Mouse (Mus musculus) liver, embryonic 14.5 days (tissue): ENCODE measurements around the gene Oxa1l. TPM values are rescaled to one million over a fixed set of nuclear protein-coding genes. Genes with fewer than 3 reads are reported as not detected.
A peak's percentile ranks its signal among the peaks of the same experiment; 100 is the strongest.

Experiments
- ATAC-seq: fragments of 200-750 bp; cut with Nextera tagmentation; 2 replicates; pipeline ENCODE4 v1.8.0; 2017; ENCODE audit warnings: moderate number of reproducible peaks, mild to moderate bottlenecking, moderate library complexity; ENCODE audit not compliant: insufficient read depth
- DNase-seq, 3 experiments: peaks; one replicate each; pipeline ENCODE4 v3.0.0-alpha.2; 2012 to 2013; ENCODE audit warnings: low read depth in 3 of 3, low spot score in 3 of 3
- H3K27ac ChIP-seq: fragments of 300-500 bp; sonication (generic); 2 replicates; pipeline ENCODE4 v1.5.1; 2014; ENCODE audit warnings: moderate library complexity, mild to moderate bottlenecking, control low read depth, inconsistent platforms
- H3K27me3 ChIP-seq: fragments of 300-500 bp; sonication (generic); 2 replicates; pipeline ENCODE4 v1.6.1; 2014; ENCODE audit warnings: mild to moderate bottlenecking, low read length, moderate library complexity; ENCODE audit not compliant: control insufficient read depth, insufficient read depth
- H3K36me3 ChIP-seq: fragments of 300-500 bp; sonication (generic); replicated peaks from 2 replicates; pipeline ENCODE4 v1.6.1; 2014; ENCODE audit warnings: low read depth; ENCODE audit not compliant: control insufficient read depth, insufficient read depth
- H3K4me1 ChIP-seq, 2 experiments: fragments of 200-500 bp in 1 of 2; fragments of 300-500 bp in 1 of 2; sonication (generic) in 1 of 2; replicated peaks; 2 replicates each; pipeline ENCODE4 v1.6.1; 2012 to 2014; ENCODE audit warnings: antibody characterized with exemption in 1 of 2, inconsistent platforms in 1 of 2, low read length in 1 of 2; ENCODE audit not compliant: control insufficient read depth in 2 of 2, insufficient read depth in 2 of 2
- H3K4me2 ChIP-seq: fragments of 300-500 bp; sonication (generic); 2 replicates; pipeline ENCODE4 v1.6.1; 2014; ENCODE audit warnings: low read depth, mild to moderate bottlenecking, control low read depth, moderate library complexity
- H3K4me3 ChIP-seq, 2 experiments: fragments of 200-500 bp in 1 of 2; fragments of 300-500 bp in 1 of 2; sonication (generic) in 1 of 2; 2 replicates each; pipeline ENCODE4 v1.5.1; 2012 to 2014; ENCODE audit warnings: low read depth in 2 of 2, low read length in 2 of 2, mild to moderate bottlenecking in 2 of 2, control low read depth in 1 of 2, inconsistent platforms in 1 of 2, moderate library complexity in 1 of 2; ENCODE audit not compliant: insufficient read depth in 1 of 2
- H3K9ac ChIP-seq: fragments of 300-500 bp; sonication (generic); replicated peaks from 2 replicates; pipeline ENCODE4 v1.6.1; 2014; ENCODE audit warnings: mild to moderate bottlenecking, control low read depth, moderate library complexity
- H3K9me3 ChIP-seq: fragments of 300-500 bp; sonication (generic); 2 replicates; pipeline ENCODE4 v1.6.1; 2016; ENCODE audit warnings: low read length, mixed read lengths; ENCODE audit not compliant: control insufficient read depth
- CTCF ChIP-seq: IDR thresholded peaks from 2 replicates; pipeline ENCODE4 v1.5.1; 2016; ENCODE audit warnings: antibody characterized with exemption, low read depth, control low read depth
- EP300 ChIP-seq: IDR thresholded peaks from 2 replicates; pipeline ENCODE4 v1.6.1; 2016; ENCODE audit warnings: antibody characterized with exemption, low read depth
- WGBS: fragments of 180-500 bp; shearing (Covaris S2); extraction: QIAGEN DNeasy Blood & Tissue Kit; methylation state at CpG from one replicate; pipeline ENCODE4 v1.1.7; 2014; ENCODE audit not compliant: insufficient replicate concordance; 5-methylcytosine and 5-hydroxymethylcytosine counted together
- polyA plus RNA-seq, 2 experiments: library from polyadenylated mRNA; depleted of rRNA in 1 of 2; stranded (reverse) in 1 of 2; unstranded in 1 of 2; fragments of >200 nt; fragmentation: Nextera tagmentation in 1 of 2; extraction: Ambion mirVana in 1 of 2; gene quantifications; 2 replicates each; pipeline versions ENCODE4 v1.2.1 to v1.2.3; 2012 to 2014

Gene Oxa1l
- polyA plus RNA-seq, 2 experiments: 17.4 to 27.9 TPM

DNA sequence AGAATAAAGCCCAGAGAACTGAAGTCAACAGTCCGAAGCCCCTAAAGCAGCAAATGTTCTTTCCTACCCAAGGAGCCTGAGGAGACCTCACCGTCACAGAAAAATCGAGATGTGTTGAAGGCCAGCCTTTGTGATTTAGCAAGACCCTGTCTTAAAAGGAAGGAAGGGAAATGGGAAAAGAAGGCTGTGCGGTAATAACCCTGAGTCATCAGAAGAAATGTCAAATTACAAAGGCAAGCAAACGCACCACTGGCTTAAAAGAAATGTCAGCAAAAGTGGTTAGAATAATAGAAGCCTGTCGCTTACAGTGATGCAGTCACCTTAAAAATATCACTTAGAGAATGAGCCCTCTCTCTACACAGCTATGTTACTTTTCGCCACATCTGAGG, 37.9 kb downstream of the Oxa1l start:
- H3K27ac ChIP-seq: no peak overlapping the region
- no peaks in the 10 kb centered on the region for H3K27me3 ChIP-seq
- H3K9me3 ChIP-seq: no peaks in the 10 kb centered on the region
- H3K4me3 ChIP-seq: no peak overlapping the region
- ATAC-seq: no peak
- TF ChIP-seq CTCF: no peak
- no peak for TF ChIP-seq EP300
- 51% methylated on average over 7 of the region's 7 CpGs for WGBS
- no peaks in the 10 kb centered on the region for H3K36me3 ChIP-seq
- no peak overlapping the region for H3K9ac ChIP-seq
- no peak overlapping the region for H3K4me2 ChIP-seq
- no peak for DNase-seq
- H3K4me1 ChIP-seq: peaks cover 0 to 5% of the 10 kb centered on the region in 2 experiments; a peak in 1 of 4 replicates

DNA sequence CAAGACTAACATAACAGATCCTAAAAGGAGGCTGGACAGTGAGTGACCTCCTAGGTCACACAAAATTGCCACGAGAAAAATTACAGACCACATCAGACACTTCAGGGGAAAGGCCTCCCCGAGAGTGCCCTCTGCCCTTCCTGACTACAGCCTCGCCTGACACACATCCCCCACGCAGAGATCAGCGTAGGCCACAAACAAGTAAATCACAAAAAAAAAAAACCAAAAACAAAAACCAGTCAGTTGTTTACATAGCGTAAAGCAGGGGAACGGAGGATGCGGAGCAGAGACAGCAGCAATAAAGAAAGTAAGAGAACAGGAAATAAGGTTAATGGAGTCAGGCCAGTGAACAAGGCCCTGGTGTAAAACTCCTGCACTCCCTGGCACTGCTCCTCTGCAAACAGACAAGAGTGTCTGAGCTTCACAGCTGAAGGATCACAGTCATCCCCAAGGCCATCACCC, 38.3 kb downstream of the Oxa1l start:
- Histone ChIP-seq H3K27ac (no peak overlapping the region), H3K4me3 (no peak overlapping the region), H3K9me3 (no peaks in the 10 kb centered on the region), H3K27me3 (no peaks in the 10 kb centered on the region), H3K36me3 (no peaks in the 10 kb centered on the region), H3K4me1 (peaks cover 0 to 5% of the 10 kb centered on the region in 2 experiments; a peak in 1 of 4 replicates), H3K9ac (no peak overlapping the region), H3K4me2 (no peak overlapping the region)
- whole genome bisulfite sequencing: 49% methylated on average over 8 of the region's 8 CpGs
- no peak for ATAC-seq
- TF ChIP-seq CTCF: no peak
- no peak for TF ChIP-seq EP300
- no peak for DNase-seq

DNA sequence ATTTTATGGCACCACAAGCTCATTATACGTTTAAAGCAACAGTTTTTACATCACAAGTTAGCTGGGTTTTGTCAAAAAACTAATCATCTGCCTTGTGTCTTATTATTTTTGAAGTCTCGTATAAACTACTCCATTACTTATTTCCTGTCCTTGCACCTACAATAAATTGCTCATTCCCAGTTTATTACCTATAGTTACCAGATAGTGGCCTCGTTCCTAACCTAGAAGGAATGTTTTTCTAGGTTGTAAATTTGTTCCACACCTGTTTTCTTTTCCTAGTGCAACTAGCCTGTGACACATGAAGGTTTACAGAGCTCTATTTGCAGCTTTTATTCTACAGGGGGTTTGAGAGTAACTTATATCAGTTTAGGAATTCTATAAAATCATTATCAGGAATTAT, 41.1 kb downstream of the Oxa1l start:
- ATAC-seq (no peak), DNase-seq (no peak)
- H3K4me3 ChIP-seq: no peak overlapping the region
- no peak overlapping the region for H3K27ac ChIP-seq
- peaks cover 0 to 10% of the 10 kb centered on the region in 2 experiments; a peak in 2 of 4 replicates for H3K4me1 ChIP-seq
- WGBS: 56% methylated on average over 3 of the region's 3 CpGs
- H3K9ac ChIP-seq: no peak overlapping the region
- no peaks in the 10 kb centered on the region for H3K27me3 ChIP-seq
- no peaks in the 10 kb centered on the region for H3K36me3 ChIP-seq
- TF ChIP-seq CTCF (no peak), EP300 (no peak)
- no peak overlapping the region for H3K4me2 ChIP-seq
- H3K9me3 ChIP-seq: no peaks in the 10 kb centered on the region

DNA sequence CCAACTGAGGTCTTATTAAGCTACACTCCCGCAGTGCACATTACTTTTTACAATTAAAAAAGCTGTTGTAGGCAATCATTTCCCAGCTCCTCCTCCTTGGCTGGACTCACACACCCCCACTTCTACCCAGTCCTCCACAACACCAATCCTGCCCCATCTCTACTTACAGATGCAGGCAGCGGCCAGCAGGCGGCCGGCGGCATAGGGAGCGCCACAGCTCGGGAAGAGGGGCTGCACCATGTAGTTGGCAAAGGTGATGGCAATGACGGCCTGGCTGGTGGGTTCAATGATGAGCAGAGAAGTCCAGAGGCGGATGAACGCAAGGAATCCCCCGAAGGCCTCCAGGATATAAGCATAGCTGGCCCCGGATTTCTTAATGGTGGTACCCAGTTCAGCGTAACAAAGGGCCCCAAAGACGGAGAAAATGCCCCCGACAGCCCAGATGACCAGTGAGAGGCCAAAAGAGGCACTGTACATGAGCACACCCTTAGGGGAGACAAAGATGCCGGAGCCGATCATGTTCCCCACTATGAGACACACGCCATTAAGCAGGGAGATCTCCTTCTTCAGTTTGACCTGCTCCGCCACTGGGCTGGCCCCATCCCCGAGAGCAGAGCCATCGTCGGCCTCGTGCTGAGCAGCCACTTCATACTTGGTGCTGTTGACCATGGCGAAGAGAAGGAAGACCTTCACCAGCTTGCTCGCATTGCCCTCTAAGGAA, 47.9 kb downstream of the Oxa1l start:
- H3K9ac ChIP-seq: no peak overlapping the region
- WGBS: 84% methylated on average over 25 of the region's 25 CpGs

DNA sequence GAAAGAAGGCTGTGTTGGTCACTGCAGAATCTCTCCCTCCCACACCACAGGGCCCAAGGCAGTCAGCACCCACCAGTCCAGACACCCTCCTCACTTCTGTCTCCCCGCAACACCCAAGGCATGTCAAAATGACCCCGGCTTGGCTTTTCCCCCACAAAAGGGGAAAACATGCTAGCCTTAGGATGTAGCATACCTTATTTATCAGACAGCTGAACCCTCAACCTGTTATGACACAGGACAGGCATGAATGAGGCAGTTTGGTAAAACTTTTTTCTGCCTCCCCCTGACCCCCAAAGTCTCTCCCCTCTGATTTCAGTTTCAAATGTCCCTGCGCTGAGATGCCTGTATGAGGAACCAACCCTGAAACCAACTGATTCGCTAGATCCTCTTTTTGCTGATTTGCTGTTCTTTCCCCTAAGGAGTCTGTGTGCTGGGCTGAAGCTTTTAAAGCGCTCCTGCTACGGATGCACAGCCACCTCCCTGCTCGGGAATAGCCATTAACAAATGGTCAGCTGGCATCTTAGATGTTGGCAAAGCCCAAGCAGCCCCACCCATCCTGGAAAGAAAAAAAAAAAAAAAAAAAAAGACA, 48.5 kb downstream of the Oxa1l start:
- Histone ChIP-seq H3K4me2 (peak overlapping the region; percentile 8), H3K27me3 (no peaks in the 10 kb centered on the region), H3K4me3 (no peak overlapping the region), H3K9ac (no peak overlapping the region), H3K36me3 (no peaks in the 10 kb centered on the region), H3K9me3 (no peaks in the 10 kb centered on the region), H3K4me1 (peaks cover 0 to 15% of the 10 kb centered on the region in 2 experiments; a peak in 3 of 4 replicates), H3K27ac (no peak overlapping the region)
- TF ChIP-seq CTCF (no peak), EP300 (no peak)
- WGBS: 45% methylated on average over 7 of the region's 7 CpGs
- no peak for ATAC-seq
- no peak for DNase-seq

More for the DNA sequence above, 47.9 kb downstream of the Oxa1l start:
- Histone ChIP-seq H3K27me3 (no peaks in the 10 kb centered on the region), H3K4me3 (no peak overlapping the region), H3K4me2 (no peak overlapping the region), H3K27ac (no peak overlapping the region), H3K4me1 (peaks cover 0 to 14% of the 10 kb centered on the region in 2 experiments; a peak in 3 of 4 replicates), H3K36me3 (no peaks in the 10 kb centered on the region), H3K9me3 (no peaks in the 10 kb centered on the region)
- ATAC-seq (no peak; the same call in 1 of the 2 replicates), DNase-seq (no peak)
- no peak for TF ChIP-seq EP300
- peak; percentile 28; the same call in 1 of the 2 replicates for TF ChIP-seq CTCF
